Comparison of ENCODE assay signal across 8 mouse cellular contexts in genomic region chr14:49172582-49172988, GRCm38 (mm10). TPM values are rescaled to one million over a fixed set of nuclear protein-coding genes. Genes with fewer than 3 reads are reported as not detected.
DNase-seq lines count a peak whose midpoint lies in the region; ATAC-seq and TF ChIP-seq lines count a peak whose summit lies in the region.

No protein-coding gene starts in this region.

- WGBS in cerebellum, adult 2 months = under 1% methylated on average over 43 of the region's 46 CpGs
- 2% methylated on average over 41 of the region's 46 CpGs for WGBS in forebrain, postnatal 0 days
- WGBS in hindbrain, embryonic 16.5 days = under 1% methylated on average over 41 of the region's 46 CpGs
- under 1% methylated on average over 34 of the region's 46 CpGs for WGBS in macrophage (ENCODE audit: missing documents)

- H3K4me3 ChIP-seq in cerebellum, adult 2 months (replicated peaks; ENCODE audit: insufficient read depth, low read depth, low read length) = peak overlapping the region; percentile 67
- H3K4me3 ChIP-seq in forebrain, postnatal 0 days (ENCODE audit: low read depth, low read length) = peak overlapping the region; percentile 91
- H3K4me3 ChIP-seq in hindbrain, embryonic 16.5 days (ENCODE audit: low read length) = peak overlapping the region; percentile 98
- peak overlapping the region; percentile 44 for H3K4me3 ChIP-seq in macrophage (ENCODE audit: inconsistent target)

- H3K9ac ChIP-seq in forebrain, postnatal 0 days = peak overlapping the region; percentile 88
- peak overlapping the region; percentile 91 for H3K9ac ChIP-seq in hindbrain, embryonic 16.5 days (ENCODE audit: low read depth, low read length)

- no peaks in the 10 kb centered on the region for H3K27me3 ChIP-seq in Patski
- H3K27me3 ChIP-seq in cerebellum, adult 2 months (ENCODE audit: control insufficient read depth, insufficient read depth, low read length) = no peaks in the 10 kb centered on the region
- no peaks in the 10 kb centered on the region for H3K27me3 ChIP-seq in forebrain, postnatal 0 days (ENCODE audit: insufficient read depth, low read length)
- H3K27me3 ChIP-seq in hindbrain, embryonic 16.5 days (replicated peaks; ENCODE audit: control insufficient read depth, insufficient read depth, low read length) = no peaks in the 10 kb centered on the region

- POLR2A ChIA-PET in Patski (lab: Charles Lee) = interaction anchor here (1.4 kb wide), 1 partner anchor 11 kb away, joined by 4 read pairs; no protein-coding TSS in a partner anchor

- H3K36me3 ChIP-seq in forebrain, postnatal 0 days (ENCODE audit: insufficient read depth) = no peaks in the 10 kb centered on the region
- no peaks in the 10 kb centered on the region for H3K36me3 ChIP-seq in hindbrain, embryonic 16.5 days (ENCODE audit: control insufficient read depth, insufficient read depth, low read length)
- H3K36me3 ChIP-seq in macrophage (ENCODE audit: inconsistent target) = no peaks in the 10 kb centered on the region

- TF ChIP-seq POLR2A in cerebellum, adult 2 months (IDR thresholded peaks at IDR 0.05; ENCODE audit: borderline replicate concordance, insufficient read depth, low read length) = no peak

- H3K27ac ChIP-seq in cerebellum, adult 2 months (ENCODE audit: insufficient read depth, low read length) = peak overlapping the region; percentile 29
- H3K27ac ChIP-seq in forebrain, postnatal 0 days (ENCODE audit: low read depth, low read length) = peak overlapping the region; percentile 88
- H3K27ac ChIP-seq in hindbrain, embryonic 16.5 days (ENCODE audit: low read depth, low read length) = peak overlapping the region; percentile 84
- no peak overlapping the region for H3K27ac ChIP-seq in macrophage

- H3K4me2 ChIP-seq in forebrain, postnatal 0 days (ENCODE audit: low read depth) = peak overlapping the region; percentile 87
- H3K4me2 ChIP-seq in hindbrain, embryonic 16.5 days (ENCODE audit: low read length) = peak overlapping the region; percentile 97

- DNase-seq in Patski (ENCODE audit: low read depth, low spot score) = no peak
- peak in 1 of 2 experiments; percentile 55 for DNase-seq in cerebellum, adult 2 months
- DNase-seq in forebrain, postnatal 0 days = peak; percentile 69
- DNase-seq in left cerebral cortex, postnatal 10 days (ENCODE audit: extremely low spot score in 1 of 2, low spot score in 2 of 2) = peak; percentile 31 to 76
- peak; percentile 30 for DNase-seq in retina, postnatal 7 days (ENCODE audit: low read depth, low spot score)
- DNase-seq in urinary bladder, postnatal 25 days (ENCODE audit: low spot score) = peak; percentile 43

- no peaks in the 10 kb centered on the region; the same call in 1 of the 2 replicates for H3K4me1 ChIP-seq in cerebellum, adult 2 months (ENCODE audit: control insufficient read depth, insufficient read depth, low read length)
- H3K4me1 ChIP-seq in forebrain, postnatal 0 days (ENCODE audit: insufficient read depth) = peaks cover 15% of the 10 kb centered on the region
- peaks cover 24% of the 10 kb centered on the region for H3K4me1 ChIP-seq in hindbrain, embryonic 16.5 days (ENCODE audit: control insufficient read depth, insufficient read depth, low read depth, low read length)

- in situ Hi-C loops in Patski (cut with MboI; ENCODE audit: low pct_unique_long_range_greater_than_20kb) = no loop called here

- no peak for TF ChIP-seq CTCF in Patski (IDR thresholded peaks at IDR 0.05)
- no peak for TF ChIP-seq CTCF in cerebellum, adult 2 months (IDR thresholded peaks at IDR 0.05; ENCODE audit: borderline replicate concordance, insufficient read depth, low read depth, low read length)
- no peak for TF ChIP-seq CTCF in forebrain, postnatal 0 days (IDR thresholded peaks at IDR 0.05; ENCODE audit: low read depth)

- intact Hi-C loops in left cerebral cortex, postnatal 10 days (cut with DNase I) = no loop called here

- H3K9me3 ChIP-seq in forebrain, postnatal 0 days (ENCODE audit: low read length) = no peaks in the 10 kb centered on the region
- no peaks in the 10 kb centered on the region for H3K9me3 ChIP-seq in hindbrain, embryonic 16.5 days (ENCODE audit: control insufficient read depth, low read length)

- CTCF ChIA-PET in Patski (lab: Charles Lee) = interaction anchor here (3.1 kb wide), 1 partner anchor 12 kb away, joined by 12 read pairs; no protein-coding TSS in a partner anchor

- peak; percentile 72 for ATAC-seq in Patski
- ATAC-seq in forebrain, postnatal 0 days = peak; percentile 90
- peak; percentile 51 for ATAC-seq in hindbrain, embryonic 16.5 days

- peaks cover 47% of the 10 kb centered on the region for H3K79me2 ChIP-seq in macrophage (ENCODE audit: inconsistent target)

RNA-seq across cellular contexts. Expression of gene Naa30, which starts 0.6 kb away (rescaled TPM):
- polyA plus RNA-seq in Patski (2021) (20.8 TPM), macrophage (2018) (12.2 to 15.5 TPM (median 13.6 TPM) in 3 replicates)
- polyA plus RNA-seq in cerebellum, adult 2 months (2012; rRNA removed) = 20.7 and 22.3 TPM in 2 replicates
- 38.9 and 56.9 TPM in 2 replicates for total RNA-seq in forebrain, postnatal 0 days (2014; rRNA removed)
- 6.9 and 10.1 TPM in 2 replicates for polyA plus RNA-seq in forebrain, postnatal 0 days (2015; fragmentation: Nextera tagmentation; extraction: Ambion mirVana)
- polyA plus RNA-seq in hindbrain, embryonic 16.5 days (2015; fragmentation: Nextera tagmentation; extraction: Ambion mirVana) = 9.2 and 10.0 TPM in 2 replicates
- 10 to 100 TPM; 35.9 to 36.9 TPM for total RNA-seq in left cerebral cortex, postnatal 10 days (2021)
- 10 to 100 TPM; 19.8 to 62.1 (median 41.4) TPM for total RNA-seq in macrophage (2018; cell fraction: chromatin; rRNA removed)
- total RNA-seq in macrophage (2018; cell fraction: cytosol; rRNA removed) = 10 to 100 TPM; 11.3 to 19.1 (median 15.4) TPM
- total RNA-seq in macrophage (2018; cell fraction: nucleus; rRNA removed) = 10 to 100 TPM; 19.2 to 66.5 (median 33.9) TPM

Comparison
In these comparisons a context has a peak if more than half of its experiments do, and no peak if none do; other contexts are left out.
1. H3K4me3 ChIP-seq: peak in every context shown above with its lines; median percentile 98 in hindbrain, embryonic 16.5 days; 91 in forebrain, postnatal 0 days; 67 in cerebellum, adult 2 months; 44 in macrophage.